Mouse (Mus musculus): ENCODE data around the gene Lrrc4c. TPM values are rescaled to one million over a fixed set of nuclear protein-coding genes. Genes with fewer than 3 reads are reported as not detected.

Lrrc4c gene
- polyA plus RNA-seq, 1 experiment from 2014 or later: 40.0 TPM

- Histone ChIP-seq H3K4me1 (ENCODE audit: control insufficient read depth, insufficient read depth, low read length) (no peaks in the 10 kb centered on the region), H3K9ac (replicated peaks; ENCODE audit: low read depth, low read length) (no peak overlapping the region), H3K4me3 (ENCODE audit: low read depth, low read length) (no peak overlapping the region), H3K27me3 (ENCODE audit: control insufficient read depth, insufficient read depth, low read length) (no peaks in the 10 kb centered on the region), H3K36me3 (ENCODE audit: control insufficient read depth, insufficient read depth, low read length) (no peaks in the 10 kb centered on the region), H3K9me3 (ENCODE audit: control insufficient read depth, low read length) (no peaks in the 10 kb centered on the region), H3K4me2 (ENCODE audit: low read depth, low read length) (no peak overlapping the region), H3K27ac (ENCODE audit: low read depth, low read length) (no peak overlapping the region)
- ATAC-seq (ENCODE audit: low read depth): no peak
- 39% methylated on average over 1 of the region's 1 CpGs for WGBS
Observed at GRCm38 (mm10) chr2:97318008-97318407, 1000.0 kb downstream of the Lrrc4c start.

GRCm38 (mm10) chr2:97318536-97318935 lies 1000.6 kb downstream of the Lrrc4c start:
- Histone ChIP-seq H3K27ac (ENCODE audit: low read depth, low read length) (no peak overlapping the region), H3K36me3 (ENCODE audit: control insufficient read depth, insufficient read depth, low read length) (no peaks in the 10 kb centered on the region), H3K4me2 (ENCODE audit: low read depth, low read length) (no peak overlapping the region), H3K4me3 (ENCODE audit: low read depth, low read length) (no peak overlapping the region), H3K27me3 (ENCODE audit: control insufficient read depth, insufficient read depth, low read length) (no peaks in the 10 kb centered on the region), H3K9me3 (ENCODE audit: control insufficient read depth, low read length) (no peaks in the 10 kb centered on the region), H3K4me1 (ENCODE audit: control insufficient read depth, insufficient read depth, low read length) (no peaks in the 10 kb centered on the region), H3K9ac (replicated peaks; ENCODE audit: low read depth, low read length) (no peak overlapping the region)
- WGBS: 77% methylated on average over 1 of the region's 1 CpGs
- ATAC-seq (ENCODE audit: low read depth): no peak

GRCm38 (mm10) chr2:97332084-97332682 lies 1014.2 kb downstream of the Lrrc4c start:
- no peak overlapping the region for H3K27ac ChIP-seq (ENCODE audit: low read depth, low read length)
- ATAC-seq (ENCODE audit: low read depth): no peak
- no peak overlapping the region for H3K4me3 ChIP-seq (ENCODE audit: low read depth, low read length)
- no peak overlapping the region for H3K9ac ChIP-seq (replicated peaks; ENCODE audit: low read depth, low read length)
- H3K4me2 ChIP-seq (ENCODE audit: low read depth, low read length): no peak overlapping the region
- 79% methylated on average over 1 of the region's 1 CpGs for WGBS
- H3K4me1 ChIP-seq (ENCODE audit: control insufficient read depth, insufficient read depth, low read length): no peaks in the 10 kb centered on the region
- no peaks in the 10 kb centered on the region for H3K36me3 ChIP-seq (ENCODE audit: control insufficient read depth, insufficient read depth, low read length)
- H3K9me3 ChIP-seq (ENCODE audit: control insufficient read depth, low read length): no peaks in the 10 kb centered on the region
- no peaks in the 10 kb centered on the region for H3K27me3 ChIP-seq (ENCODE audit: control insufficient read depth, insufficient read depth, low read length)

GRCm38 (mm10) chr2:97339627-97340026 lies 1021.7 kb downstream of the Lrrc4c start:
- WGBS: 72% methylated on average over 4 of the region's 4 CpGs
- Histone ChIP-seq H3K9me3 (ENCODE audit: control insufficient read depth, low read length) (no peaks in the 10 kb centered on the region), H3K27me3 (ENCODE audit: control insufficient read depth, insufficient read depth, low read length) (no peaks in the 10 kb centered on the region), H3K36me3 (ENCODE audit: control insufficient read depth, insufficient read depth, low read length) (no peaks in the 10 kb centered on the region), H3K4me2 (ENCODE audit: low read depth, low read length) (no peak overlapping the region), H3K27ac (ENCODE audit: low read depth, low read length) (no peak overlapping the region), H3K4me3 (ENCODE audit: low read depth, low read length) (no peak overlapping the region), H3K9ac (replicated peaks; ENCODE audit: low read depth, low read length) (no peak overlapping the region), H3K4me1 (ENCODE audit: control insufficient read depth, insufficient read depth, low read length) (no peaks in the 10 kb centered on the region)
- no peak for ATAC-seq (ENCODE audit: low read depth)

- Histone ChIP-seq H3K27ac (ENCODE audit: low read depth, low read length) (no peak overlapping the region), H3K9me3 (ENCODE audit: control insufficient read depth, low read length) (no peaks in the 10 kb centered on the region), H3K36me3 (ENCODE audit: control insufficient read depth, insufficient read depth, low read length) (no peaks in the 10 kb centered on the region), H3K4me2 (ENCODE audit: low read depth, low read length) (no peak overlapping the region), H3K4me3 (ENCODE audit: low read depth, low read length) (no peak overlapping the region), H3K4me1 (ENCODE audit: control insufficient read depth, insufficient read depth, low read length) (no peaks in the 10 kb centered on the region), H3K9ac (replicated peaks; ENCODE audit: low read depth, low read length) (no peak overlapping the region), H3K27me3 (ENCODE audit: control insufficient read depth, insufficient read depth, low read length) (no peaks in the 10 kb centered on the region)
- ATAC-seq (ENCODE audit: low read depth): no peak
- WGBS: 88% methylated on average over 2 of the region's 2 CpGs
Observed at GRCm38 (mm10) chr2:97361235-97361634, 1043.3 kb downstream of the Lrrc4c start.

GRCm38 (mm10) chr2:97369978-97370377 lies 1052.0 kb downstream of the Lrrc4c start:
- H3K9ac ChIP-seq (replicated peaks; ENCODE audit: low read depth, low read length): no peak overlapping the region
- ATAC-seq (ENCODE audit: low read depth): no peak
- H3K36me3 ChIP-seq (ENCODE audit: control insufficient read depth, insufficient read depth, low read length): no peaks in the 10 kb centered on the region
- no peak overlapping the region for H3K4me3 ChIP-seq (ENCODE audit: low read depth, low read length)
- H3K27me3 ChIP-seq (ENCODE audit: control insufficient read depth, insufficient read depth, low read length): no peaks in the 10 kb centered on the region
- H3K27ac ChIP-seq (ENCODE audit: low read depth, low read length): no peak overlapping the region
- H3K4me1 ChIP-seq (ENCODE audit: control insufficient read depth, insufficient read depth, low read length): no peaks in the 10 kb centered on the region
- H3K9me3 ChIP-seq (ENCODE audit: control insufficient read depth, low read length): no peaks in the 10 kb centered on the region
- H3K4me2 ChIP-seq (ENCODE audit: low read depth, low read length): no peak overlapping the region
- WGBS: 82% methylated on average over 3 of the region's 3 CpGs

- H3K27ac ChIP-seq (ENCODE audit: low read depth, low read length): no peak overlapping the region
- H3K9me3 ChIP-seq (ENCODE audit: control insufficient read depth, low read length): no peaks in the 10 kb centered on the region
- no peak overlapping the region for H3K4me3 ChIP-seq (ENCODE audit: low read depth, low read length)
- H3K4me2 ChIP-seq (ENCODE audit: low read depth, low read length): no peak overlapping the region
- no peaks in the 10 kb centered on the region for H3K27me3 ChIP-seq (ENCODE audit: control insufficient read depth, insufficient read depth, low read length)
- ATAC-seq (ENCODE audit: low read depth): no peak
- no peaks in the 10 kb centered on the region for H3K36me3 ChIP-seq (ENCODE audit: control insufficient read depth, insufficient read depth, low read length)
- 15% methylated on average over 3 of the region's 3 CpGs for WGBS
- no peak overlapping the region for H3K9ac ChIP-seq (replicated peaks; ENCODE audit: low read depth, low read length)
- H3K4me1 ChIP-seq (ENCODE audit: control insufficient read depth, insufficient read depth, low read length): no peaks in the 10 kb centered on the region
Observed at GRCm38 (mm10) chr2:97391437-97391836, 1073.5 kb downstream of the Lrrc4c start.

- H3K9me3 ChIP-seq (ENCODE audit: control insufficient read depth, low read length): no peaks in the 10 kb centered on the region
- WGBS: 56% methylated on average over 2 of the region's 2 CpGs
Observed at GRCm38 (mm10) chr2:97391876-97392275, 1073.9 kb downstream of the Lrrc4c start.

GRCm38 (mm10) chr2:97413066-97413465 lies 1095.1 kb downstream of the Lrrc4c start:
- no peak overlapping the region for H3K9ac ChIP-seq (replicated peaks; ENCODE audit: low read depth, low read length)
- H3K4me3 ChIP-seq (ENCODE audit: low read depth, low read length): no peak overlapping the region
- no peak overlapping the region for H3K4me2 ChIP-seq (ENCODE audit: low read depth, low read length)
- no peaks in the 10 kb centered on the region for H3K4me1 ChIP-seq (ENCODE audit: control insufficient read depth, insufficient read depth, low read length)
- H3K27ac ChIP-seq (ENCODE audit: low read depth, low read length): no peak overlapping the region
- no peak for ATAC-seq (ENCODE audit: low read depth)
- H3K9me3 ChIP-seq (ENCODE audit: control insufficient read depth, low read length): no peaks in the 10 kb centered on the region
- WGBS: 88% methylated on average over 1 of the region's 1 CpGs
- H3K27me3 ChIP-seq (ENCODE audit: control insufficient read depth, insufficient read depth, low read length): no peaks in the 10 kb centered on the region
- H3K36me3 ChIP-seq (ENCODE audit: control insufficient read depth, insufficient read depth, low read length): no peaks in the 10 kb centered on the region

More at GRCm38 (mm10) chr2:97391876-97392275, 1073.9 kb downstream of the Lrrc4c start:
- no peaks in the 10 kb centered on the region for H3K36me3 ChIP-seq (ENCODE audit: control insufficient read depth, insufficient read depth, low read length)
- H3K4me3 ChIP-seq (ENCODE audit: low read depth, low read length): no peak overlapping the region
- H3K4me1 ChIP-seq (ENCODE audit: control insufficient read depth, insufficient read depth, low read length): no peaks in the 10 kb centered on the region
- no peak overlapping the region for H3K9ac ChIP-seq (replicated peaks; ENCODE audit: low read depth, low read length)
- no peak overlapping the region for H3K27ac ChIP-seq (ENCODE audit: low read depth, low read length)
- no peak; the same call in 1 of the 2 replicates for ATAC-seq (ENCODE audit: low read depth)
- no peak overlapping the region for H3K4me2 ChIP-seq (ENCODE audit: low read depth, low read length)
- H3K27me3 ChIP-seq (ENCODE audit: control insufficient read depth, insufficient read depth, low read length): no peaks in the 10 kb centered on the region
